Mouse (Mus musculus) WW6 (cell line): ENCODE data around the gene Gabbr2.

Experiments
- DNase-seq: peaks from one replicate; pipeline ENCODE4 v3.0.0-alpha.2; 2013; ENCODE audit warnings: low read depth, low spot score

Gene Gabbr2

DNA sequence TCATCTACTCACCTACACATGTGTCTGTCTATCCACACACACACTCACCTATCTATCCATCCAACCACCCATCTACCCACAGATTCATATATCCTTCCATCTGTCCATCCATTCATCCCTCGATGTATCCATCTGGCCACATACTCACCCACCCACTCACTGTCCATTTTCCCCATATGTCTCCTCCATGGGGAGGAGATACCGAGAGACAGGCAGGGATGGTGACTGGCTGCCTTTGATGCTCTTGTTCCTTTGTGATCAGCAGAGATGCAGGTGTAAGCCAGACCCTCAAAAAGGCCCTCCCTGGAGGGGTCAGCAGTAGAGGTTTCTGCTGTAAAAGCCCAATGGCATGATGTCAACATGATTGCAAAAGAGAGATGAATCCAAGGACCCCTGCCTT lies 221.0 kb downstream of the Gabbr2 start:
- no peak for DNase-seq

GRCm38 (mm10) chr4:46770090-46770489 lies 221.6 kb downstream of the Gabbr2 start:
- no peak for DNase-seq

DNA sequence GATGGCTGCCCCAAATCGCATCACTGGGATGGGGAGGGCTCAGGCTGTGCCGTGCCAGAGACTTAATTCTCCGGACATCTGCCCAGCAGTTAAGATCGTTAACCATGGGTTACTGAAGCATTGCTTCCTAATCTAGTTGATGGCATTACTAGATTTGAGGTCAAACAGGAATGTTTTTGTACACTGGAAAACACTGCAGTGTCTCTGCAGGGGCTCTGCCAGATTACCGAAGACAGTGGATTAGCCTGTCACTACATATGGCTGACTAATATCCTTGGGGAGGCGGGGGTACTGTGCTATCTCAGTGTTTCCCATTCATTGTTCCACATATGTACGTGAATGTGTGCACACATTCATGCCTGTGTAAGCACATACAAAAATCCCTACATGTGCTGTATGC lies 225.3 kb downstream of the Gabbr2 start:
- no peak for DNase-seq

DNA sequence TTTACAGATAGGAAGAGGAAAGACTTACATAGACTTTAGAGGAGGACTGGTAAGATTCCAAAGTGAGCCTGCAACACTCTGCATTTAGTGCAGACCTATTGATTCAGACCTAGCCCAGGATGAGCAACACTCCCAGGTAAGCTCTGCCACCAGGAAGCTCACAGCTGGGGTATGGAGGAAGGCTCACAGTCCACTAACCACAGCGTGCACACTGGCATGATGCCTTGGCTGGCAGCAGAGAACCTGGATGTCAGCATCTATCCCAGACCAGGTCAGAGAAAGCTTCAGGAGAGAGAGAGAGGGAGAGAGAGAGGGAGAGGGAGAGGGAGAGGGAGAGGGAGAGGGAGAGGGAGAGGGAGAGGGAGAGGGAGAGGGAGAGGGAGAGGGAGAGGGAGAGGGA lies 231.8 kb downstream of the Gabbr2 start:
- DNase-seq: no peak

DNA sequence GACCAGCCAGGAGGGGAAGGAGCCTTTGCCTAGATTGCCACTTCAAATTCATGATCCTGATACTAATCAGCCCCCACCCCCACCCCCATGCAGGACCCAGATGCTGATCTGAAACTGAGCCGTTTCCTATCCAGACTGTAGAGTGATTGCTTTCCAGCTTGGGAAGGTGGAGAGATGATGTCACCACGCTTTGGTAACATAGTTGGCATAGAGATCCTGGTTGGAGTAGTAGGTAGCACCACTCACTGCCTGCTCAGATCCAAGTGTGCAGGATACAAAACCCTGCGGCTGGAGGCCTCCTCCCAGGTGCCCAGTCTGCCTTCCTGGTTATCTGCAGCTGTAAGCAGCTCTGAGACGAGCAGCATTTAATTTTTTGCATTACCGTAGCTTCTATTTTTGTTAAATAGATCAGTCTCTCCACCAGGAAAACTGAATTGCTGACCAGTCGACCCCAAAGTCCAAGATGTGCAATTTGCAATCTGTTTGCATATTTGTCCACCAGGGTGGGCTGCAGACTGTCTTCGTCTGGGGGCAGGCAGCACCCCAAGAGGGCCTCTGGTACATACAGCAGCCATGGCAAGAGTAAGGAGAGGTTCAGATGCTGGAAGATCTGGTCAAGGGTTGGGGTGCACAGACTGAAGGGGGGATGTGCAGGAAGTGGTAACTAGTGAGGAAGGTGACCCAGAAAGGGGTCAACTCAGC lies 233.2 kb downstream of the Gabbr2 start:
- DNase-seq: no peak

DNA sequence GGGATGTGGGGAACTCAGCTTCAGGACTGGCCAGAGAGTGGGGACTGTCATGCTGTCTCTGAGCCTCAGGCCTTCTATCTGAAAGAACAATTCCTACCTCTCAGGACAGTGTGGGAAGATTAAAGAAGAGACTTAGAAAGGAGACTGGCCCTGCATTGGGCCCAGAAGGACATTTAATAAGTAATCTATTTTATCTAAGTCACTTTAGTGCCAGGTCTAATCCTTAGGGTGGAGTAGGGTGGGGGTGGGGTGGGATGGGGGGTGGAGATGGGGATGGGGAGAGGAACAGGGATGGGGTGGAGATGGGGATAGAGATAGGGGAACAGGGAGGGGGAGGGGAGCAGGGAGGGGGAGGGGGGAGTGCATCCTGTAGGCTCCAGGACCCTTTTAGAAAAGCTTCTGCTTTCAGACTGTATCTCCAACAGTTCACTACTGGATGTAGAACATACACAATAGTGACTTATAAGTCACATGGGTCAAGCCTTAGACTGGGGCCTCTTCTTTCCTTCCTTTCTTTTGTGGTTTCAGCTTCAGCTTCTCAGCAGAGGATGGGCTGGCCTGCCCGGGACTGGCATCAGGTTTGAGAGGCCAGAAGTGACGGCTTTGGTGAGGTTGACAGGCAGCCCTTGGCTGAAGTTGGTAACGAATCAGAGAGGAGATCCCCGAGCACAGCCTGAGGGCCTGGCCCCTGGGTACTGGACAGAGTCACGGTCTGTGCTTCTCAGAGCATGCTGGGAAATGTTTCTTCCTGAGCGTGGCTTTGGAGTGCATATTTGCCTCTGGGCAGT lies 237.1 kb downstream of the Gabbr2 start:
- DNase-seq: no peak

DNA sequence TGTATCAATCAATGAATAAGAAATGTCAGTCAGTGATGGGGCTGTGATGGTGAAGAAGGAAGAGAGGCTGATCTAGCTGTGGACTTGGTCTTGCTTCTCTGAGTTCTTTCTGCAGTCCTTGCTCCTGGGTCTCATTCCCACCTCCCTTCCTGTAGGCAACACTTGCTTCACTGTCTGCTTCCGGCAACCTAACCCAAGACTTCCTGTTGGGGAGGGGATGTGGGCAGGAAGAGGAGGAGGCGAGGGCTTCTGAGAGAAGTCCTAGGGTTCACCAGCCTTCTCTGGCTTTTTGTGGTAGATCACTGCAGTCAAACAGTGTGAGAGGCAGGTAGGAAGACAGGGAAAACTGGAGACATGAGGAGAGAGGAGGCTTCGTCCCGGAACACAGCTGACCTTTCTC lies 239.4 kb downstream of the Gabbr2 start:
- no peak for DNase-seq

DNA sequence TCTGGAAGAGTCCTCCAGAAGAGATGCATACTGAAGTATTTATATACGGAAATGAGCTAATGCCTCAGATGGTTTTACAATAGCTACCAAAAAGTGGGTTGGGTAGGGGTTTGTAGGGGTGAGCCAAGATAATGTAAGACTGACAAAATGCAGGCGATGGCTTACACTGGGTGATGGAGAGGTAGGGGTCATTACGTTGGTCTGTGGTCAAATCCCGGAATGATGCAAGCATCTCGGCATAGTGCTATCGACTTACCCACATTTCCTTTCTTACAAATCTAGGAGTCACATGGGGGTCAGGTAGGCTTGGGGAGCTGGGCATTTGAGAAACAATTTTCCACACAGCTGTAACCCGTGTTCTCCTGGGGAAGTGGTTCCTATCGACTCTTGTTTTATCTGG lies 242.7 kb downstream of the Gabbr2 start:
- no peak for DNase-seq

- no peak for DNase-seq
Measured at GRCm38 (mm10) chr4:46747007-46747746, 244.5 kb downstream of the Gabbr2 start.

GRCm38 (mm10) chr4:46745536-46745935 lies 246.1 kb downstream of the Gabbr2 start:
- no peak for DNase-seq

- DNase-seq: no peak
Measured at GRCm38 (mm10) chr4:46744583-46745155, 247.0 kb downstream of the Gabbr2 start.

DNA sequence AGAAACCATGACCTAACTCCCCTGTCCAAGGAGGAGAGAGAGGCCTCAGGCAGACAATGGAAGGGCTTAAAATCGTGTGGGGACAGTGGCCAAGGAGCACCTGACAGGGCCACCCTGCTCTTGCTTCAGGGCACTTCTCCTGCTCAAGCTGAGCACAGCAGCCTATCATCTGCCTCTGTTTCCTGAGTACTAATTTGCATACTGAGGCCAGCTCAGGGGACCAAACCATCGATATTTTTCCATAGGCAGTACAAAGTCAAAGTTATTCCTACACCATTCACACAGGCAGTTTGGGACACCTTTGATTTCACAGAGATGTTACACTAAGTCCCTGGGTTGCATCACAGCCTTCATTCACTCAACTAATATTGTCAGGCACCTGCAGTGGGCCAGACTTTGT lies 249.1 kb downstream of the Gabbr2 start:
- no peak for DNase-seq

DNA sequence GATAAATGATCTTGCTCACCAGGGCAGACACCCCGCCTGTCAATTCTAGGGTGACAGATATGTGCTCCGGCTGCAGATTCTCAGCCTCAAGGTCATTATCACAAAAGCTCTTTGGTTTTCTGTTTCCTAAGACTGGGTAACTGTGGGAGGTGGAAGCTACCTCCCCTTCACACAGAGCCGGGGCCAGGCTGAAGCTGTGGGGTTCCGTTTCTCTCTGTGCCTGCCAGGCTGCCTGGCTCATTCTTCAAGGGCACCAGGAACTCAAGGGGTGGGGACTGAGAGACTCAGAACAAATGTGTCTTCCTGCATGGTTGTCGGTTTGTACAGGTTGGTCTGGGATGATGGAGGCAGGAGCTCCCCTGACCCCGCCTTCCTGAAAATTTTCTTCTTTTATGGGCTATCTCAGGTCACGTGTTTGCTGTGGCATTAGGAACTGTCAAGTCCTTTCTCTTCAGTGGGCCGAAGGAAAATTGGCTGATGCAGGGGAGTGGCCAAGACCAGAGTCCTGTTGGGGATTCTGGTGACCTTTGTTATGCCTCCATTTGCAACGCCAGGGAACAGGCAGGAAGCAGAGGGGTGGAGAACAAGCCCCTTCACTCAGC lies 254.7 kb downstream of the Gabbr2 start:
- no peak for DNase-seq

- DNase-seq: no peak
Measured at GRCm38 (mm10) chr4:46734906-46735305, 256.8 kb downstream of the Gabbr2 start.

GRCm38 (mm10) chr4:46731590-46731989 lies 260.1 kb downstream of the Gabbr2 start:
- no peak for DNase-seq

GRCm38 (mm10) chr4:46729306-46730042 lies 262.2 kb downstream of the Gabbr2 start:
- DNase-seq: no peak

DNA sequence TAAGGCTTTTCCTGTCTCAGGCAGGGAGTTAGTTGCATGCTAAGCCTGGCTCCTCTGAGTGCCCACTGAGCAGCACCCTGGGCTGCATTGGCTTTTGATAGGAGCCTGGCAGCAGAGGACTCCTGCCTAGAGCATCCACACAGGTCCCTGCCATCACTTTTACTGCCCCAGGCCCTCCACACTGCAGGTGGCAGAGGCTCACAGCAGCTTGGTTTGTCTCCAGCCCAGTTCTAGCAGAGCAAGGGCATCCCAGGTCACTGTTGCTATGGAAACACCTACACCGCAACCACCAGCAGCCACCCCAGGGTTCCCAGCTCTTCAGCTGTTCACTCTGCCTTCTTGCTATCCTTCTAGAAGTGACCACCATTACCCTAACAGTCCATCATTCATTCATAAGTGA lies 263.4 kb downstream of the Gabbr2 start:
- DNase-seq: no peak

DNA sequence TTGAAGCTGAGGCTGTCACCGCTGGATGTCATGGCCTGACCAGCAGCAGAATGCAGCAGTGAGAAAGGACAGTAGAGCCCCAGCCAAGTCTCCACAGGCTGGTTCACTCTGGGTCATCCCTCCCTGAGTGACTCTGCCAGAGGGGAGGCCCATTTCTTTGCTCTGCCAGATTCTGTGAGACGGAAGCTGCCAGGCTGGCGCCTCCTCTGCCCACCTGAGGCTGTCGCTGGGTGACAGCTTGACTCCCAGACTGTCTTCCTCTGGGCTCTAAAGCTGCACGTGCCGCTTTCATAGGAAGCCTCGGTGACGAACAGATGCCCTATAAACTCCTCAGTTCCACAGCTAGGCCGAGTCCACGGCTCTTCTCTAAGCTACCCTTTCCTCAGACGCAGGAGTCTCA lies 264.5 kb downstream of the Gabbr2 start:
- no peak for DNase-seq

- no peak for DNase-seq
Measured at GRCm38 (mm10) chr4:46720821-46721557, 270.7 kb downstream of the Gabbr2 start.

GRCm38 (mm10) chr4:46720070-46720469 lies 271.6 kb downstream of the Gabbr2 start:
- DNase-seq: no peak
